Mouse (Mus musculus) lung, postnatal 4 days (tissue): ENCODE data around the gene Dhdds.

Source experiments
- DNase-seq, 2 experiments: peaks; one replicate each; pipeline ENCODE4 v3.0.0; 2021

Dhdds gene

DNA sequence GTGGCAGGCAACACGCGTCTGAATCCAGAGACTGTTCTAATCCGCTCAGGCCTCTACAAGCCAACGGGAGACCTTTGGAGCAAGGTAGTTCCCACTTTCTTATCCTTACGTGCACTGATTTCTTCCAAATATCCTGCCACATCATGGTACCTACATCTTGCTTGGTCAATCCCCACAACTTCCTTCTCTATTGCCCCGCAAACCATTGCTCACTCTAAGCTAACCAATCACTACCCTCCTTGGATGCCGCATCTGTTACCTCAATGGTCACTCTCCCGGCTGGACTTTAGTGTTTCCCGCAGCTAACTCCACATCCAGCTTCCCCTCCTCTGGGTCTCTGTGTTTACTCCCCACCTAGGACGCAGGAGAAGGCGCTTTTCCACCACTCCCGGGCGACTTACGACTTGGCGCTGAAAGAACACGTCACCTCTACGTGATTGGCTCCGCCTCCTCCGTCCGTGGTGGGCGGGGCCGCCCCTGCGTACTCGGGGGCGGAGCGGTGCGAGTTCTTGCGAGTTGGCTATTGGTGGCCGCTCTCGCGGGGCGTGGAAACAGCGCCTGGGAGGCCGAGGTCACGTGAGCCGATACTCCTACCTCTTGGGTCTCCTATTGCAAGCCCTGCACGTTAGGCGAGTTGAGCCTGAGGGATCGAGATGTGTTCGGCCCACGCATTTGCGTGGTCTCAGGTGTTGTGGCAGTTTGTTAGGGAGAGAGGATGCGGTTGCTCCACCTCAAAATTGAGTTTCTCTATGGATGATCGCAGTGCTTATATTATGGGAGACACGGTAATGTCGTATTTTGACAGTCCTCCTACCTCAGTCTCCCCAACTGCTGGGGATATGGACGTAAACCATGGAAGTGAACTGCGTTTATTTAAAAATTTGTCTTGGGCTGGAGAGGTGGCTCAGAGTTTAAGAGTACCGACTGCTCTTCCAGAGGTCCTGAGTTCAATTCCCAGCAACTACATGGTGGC, at the start of gene Dhdds:
Gene Dhdds (minus strand): TSS at position 453 of the 973 bp plus-strand sequence.
- peak; percentile 97 for DNase-seq

DNA sequence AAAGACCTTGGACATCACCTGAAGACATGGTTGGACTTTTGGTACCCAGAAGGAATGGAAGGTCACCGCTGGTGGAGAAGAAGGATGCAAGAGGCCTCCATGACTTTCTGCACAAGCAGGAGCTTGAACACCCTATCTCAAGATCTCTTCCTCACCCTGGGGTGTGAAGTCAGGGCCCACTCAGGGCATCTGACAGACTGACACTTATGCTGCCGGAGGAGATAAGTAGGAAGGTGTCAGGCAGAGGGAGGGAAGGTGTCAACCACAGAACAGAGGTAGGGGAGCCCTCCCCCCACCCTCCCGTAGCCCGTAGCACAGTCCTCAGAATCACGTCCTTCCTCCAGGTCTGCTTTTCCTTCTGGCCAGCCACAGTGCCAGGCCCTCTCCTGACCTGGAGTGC, 46.9 kb upstream of the Dhdds start:
- no peak for DNase-seq

DNA sequence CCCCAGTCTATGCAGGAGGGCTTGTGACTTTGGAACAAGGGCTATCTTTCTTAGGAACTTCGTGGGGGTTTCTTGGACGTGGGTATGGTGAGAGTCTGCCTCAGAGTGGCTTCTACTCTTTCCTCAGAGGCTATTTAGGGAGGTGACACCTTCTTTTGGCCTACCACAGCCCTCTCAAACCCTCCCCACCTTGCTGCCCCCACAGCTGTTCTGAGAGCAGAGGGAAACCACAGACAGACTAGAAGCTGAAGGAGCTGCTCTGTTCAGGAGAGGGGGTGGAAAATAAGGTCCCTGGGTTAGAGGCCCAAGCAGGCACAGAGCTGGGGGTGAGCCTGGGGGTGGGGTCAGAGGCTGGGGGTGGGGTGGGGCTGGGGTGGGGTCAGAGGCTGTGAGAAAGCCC, 42.3 kb upstream of the Dhdds start:
- DNase-seq: no peak

DNA sequence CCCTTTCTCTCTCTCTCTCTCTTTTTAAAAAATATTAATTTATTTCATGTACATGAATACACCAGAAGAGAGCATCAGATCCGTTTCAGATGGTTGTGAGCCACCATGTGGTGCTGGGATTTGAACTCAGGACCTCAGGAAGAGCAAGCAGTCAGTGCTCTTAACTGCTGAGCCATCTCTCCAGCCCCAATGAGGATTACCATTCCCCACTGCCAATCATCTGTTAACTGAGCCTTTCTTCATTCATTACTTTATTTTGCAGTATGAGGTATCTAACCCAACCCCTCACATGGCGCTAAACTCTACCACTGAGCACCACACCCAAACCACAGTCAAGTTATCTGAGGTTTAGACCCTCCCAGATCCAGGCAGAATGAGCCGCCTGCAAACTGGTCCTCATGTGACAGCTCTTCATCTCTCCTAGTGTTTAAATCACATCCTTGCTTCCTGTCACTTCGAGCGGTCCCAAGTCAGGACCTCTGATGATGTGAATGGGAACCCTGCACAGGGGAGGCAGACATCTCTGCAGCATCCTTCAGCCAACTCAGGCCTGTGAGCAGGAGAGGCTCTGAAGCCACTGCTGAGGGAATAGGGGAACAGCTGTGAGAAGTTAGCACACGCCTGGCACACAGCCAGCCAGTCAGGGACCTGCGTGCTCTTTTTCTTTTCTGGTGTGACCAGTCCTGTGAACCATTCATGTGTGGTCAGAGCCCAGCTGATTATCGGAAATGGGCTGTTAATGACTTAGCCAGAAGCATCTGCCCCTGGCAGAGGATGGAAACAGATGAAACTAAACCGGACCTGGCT, 40.8 kb upstream of the Dhdds start:
- DNase-seq: peak; percentile 37 to 67

DNA sequence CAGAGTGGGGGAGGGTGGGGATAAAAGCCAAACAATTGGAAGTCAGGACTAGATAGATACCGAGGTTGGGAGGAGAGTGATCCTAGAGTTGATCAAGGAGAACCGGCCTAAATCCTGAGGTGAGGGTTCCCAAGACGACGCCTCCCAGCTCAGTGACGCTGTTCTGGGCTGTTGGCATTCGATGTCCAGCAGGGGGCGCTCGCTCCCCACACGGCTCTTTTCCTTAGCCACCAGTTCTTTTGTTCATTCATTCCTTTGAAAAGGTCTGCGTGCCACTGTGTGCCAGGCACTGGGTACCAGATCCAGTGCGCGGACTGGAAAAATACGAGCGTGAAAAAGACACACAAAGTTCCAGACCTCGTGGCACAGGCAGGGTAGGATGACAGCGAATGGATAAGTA, 35.2 kb upstream of the Dhdds start:
- DNase-seq: peak; percentile 67 to 80

DNA sequence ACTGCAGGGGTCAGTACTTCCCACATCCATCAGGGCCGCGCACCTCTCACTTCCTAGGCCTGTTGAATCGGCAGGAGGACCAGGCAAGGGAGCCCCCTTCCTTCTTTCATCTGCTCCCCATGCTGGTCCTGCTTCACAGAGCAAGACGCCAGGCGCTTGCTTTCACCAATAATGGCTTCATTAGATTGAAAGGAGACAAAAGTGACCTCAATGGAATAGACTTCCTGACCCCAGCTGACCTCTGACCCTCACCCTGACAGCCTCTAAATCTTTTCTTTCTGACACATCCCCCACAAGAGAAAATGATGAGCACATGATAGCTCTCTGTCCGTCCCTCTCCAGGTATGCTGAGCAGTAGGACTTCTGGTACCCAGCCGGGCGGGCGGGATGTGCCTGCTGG, 25.1 kb upstream of the Dhdds start:
- DNase-seq: no peak

DNA sequence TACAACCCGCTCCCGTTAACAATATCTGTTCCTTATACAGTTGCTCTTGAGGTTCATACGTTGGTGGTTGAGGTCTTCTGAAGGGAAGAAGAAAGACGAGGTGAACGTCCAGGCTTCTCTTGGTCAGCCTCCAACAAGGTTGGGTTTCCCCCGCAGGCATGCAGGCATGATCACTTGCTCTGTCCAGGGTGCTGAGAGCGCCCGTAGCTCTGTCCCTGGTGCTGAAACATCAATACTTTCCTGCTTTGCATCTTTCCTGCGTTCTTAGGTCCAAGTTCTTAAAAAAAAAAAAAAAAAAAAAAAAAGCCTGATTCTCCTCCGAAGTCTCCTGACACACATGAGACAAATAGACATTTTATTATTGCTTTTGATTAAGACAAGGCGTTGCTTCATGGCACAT, 19.9 kb upstream of the Dhdds start:
- DNase-seq: peak; percentile 70 to 83

DNA sequence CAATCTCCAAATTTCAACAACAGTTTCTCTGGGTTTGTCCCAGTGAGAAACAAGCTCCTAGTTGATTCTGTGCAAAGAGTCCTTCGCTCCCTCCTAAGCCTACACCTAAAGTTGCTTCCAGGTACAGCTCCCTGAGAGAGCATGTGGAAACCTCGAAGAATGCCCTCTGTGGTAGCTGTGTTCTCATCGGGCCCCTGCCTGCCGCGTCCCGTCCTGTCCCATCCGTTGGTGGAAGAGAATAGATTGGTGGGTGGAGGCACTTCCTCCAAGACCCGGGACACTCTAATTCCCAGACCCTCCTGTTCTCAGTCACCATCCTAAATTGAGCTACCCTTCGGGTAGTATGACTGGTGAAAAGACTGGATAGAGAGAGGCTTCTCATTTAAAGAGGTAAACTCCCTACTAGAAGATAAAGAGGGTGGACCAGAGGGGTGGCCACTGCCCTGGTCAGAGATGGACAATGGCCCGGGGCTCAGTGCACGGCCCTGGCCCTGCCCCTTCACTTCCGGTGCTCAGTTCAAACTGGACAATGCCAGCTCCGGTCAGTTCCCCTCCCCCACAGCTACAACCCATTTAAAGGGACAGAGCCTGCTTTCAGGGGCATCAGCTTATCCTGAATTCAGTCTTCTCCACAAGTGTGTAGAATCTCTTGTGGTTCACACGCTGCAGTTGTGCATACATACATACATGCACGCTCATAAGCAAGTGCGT, 19.1 kb upstream of the Dhdds start:
- no peak for DNase-seq

DNA sequence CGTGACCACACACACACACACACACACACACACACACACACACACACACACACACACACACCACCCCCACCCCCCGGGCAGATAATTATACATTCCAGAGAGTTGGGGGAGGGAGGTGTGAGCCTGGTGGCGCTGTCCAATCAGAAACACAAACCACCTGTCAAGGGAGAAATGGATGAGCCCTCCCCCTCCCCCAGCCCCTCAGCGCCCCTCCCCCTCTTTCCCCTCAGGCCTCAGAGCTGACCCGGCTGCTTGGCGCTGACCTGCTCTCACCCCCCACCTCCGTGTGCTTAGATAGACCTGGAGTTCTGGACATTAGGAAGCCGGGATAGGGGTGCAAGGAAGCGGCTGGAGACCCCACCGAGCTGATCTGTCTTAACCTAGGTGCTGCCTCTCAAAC, 18.5 kb upstream of the Dhdds start:
- no peak for DNase-seq

DNA sequence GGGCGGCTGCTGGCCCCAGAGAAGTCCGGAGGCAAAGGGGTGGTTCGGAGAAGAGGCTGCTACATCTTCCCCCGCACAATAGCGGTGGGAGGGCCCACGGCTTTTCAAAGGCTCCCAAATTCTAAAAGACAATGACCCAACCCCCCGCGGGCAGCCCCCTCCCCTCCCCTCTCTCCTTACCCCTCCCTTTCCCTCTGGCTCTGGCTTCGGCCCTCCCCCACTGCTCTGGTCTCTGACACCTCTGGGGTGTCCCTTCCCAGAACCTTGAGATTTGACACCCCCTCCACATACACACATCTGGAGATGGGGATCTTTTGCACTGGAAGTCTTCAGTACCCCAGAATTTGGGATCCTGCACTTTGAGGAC, 18.0 kb upstream of the Dhdds start, which contains the start of gene Lin28a:
Gene Lin28a (minus strand): TSS at position 63 of the 367 bp plus-strand sequence.
- no peak for DNase-seq

DNA sequence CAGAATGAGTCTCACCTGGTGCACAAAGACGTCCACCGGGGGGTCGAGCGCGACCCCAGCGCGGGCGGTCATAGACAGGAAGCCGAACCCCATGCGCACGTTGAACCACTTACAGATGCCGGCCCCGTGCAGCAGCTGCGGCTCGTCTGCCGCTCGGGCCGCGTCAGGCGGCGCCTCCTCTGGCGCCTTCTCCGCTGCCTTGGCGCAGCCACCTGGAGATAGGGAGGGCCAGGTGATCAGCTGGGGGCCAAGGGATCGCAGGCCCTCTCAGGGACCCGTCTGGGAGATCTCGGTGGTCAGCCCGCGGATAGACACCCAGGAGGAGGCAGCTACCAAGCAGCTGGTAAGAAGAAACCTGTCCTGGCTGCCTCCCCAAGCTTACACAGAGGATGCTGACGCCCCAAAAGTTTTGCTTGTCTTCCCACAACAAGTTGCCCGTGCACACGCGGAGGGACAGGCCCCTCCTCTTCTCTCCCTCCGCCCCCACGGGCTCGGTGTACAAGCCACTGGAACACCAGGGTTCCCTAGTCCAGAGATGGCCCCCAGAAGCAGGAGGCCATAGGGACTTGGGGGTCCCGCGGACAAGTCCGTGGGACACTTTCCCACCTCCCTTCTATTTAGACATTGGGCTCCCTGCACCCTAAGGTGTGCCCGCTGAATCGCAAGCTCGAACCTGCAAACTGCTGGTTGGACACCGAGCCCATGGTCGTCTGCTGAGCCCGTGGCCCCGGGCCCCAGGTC, 17.5 kb upstream of the Dhdds start:
- no peak for DNase-seq

DNA sequence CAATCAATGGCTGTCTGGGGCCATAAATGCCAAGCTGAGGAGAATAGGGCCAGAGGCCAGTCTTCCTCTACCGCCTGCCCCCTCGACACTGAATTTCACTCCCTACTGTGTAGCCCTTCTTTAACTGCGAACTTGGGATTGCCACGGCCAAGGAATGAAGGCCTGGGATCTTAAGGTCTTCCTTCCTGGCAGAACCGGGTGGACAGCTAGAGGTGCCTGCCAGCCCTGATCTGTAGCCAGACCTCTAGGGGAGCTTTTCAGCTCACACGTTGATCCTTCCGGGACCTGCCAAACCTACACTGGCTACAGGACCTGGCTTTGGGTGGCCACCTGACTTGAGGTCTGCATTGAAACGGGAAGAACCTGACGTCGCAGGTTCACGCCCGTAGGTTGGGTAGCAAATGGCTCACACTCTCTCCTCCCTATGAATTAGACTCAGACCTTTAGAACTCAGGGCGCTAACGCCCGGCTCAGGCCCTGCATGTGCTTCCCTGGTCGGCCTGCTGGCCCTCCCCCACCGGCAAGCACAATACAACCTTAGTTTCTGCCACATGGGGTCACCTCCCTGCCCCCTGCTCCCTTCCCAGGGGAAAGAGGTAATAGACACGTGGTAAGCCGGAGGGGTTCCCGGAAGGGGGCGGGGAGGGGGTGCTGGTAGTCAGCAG, 16.6 kb upstream of the Dhdds start:
- DNase-seq: no peak

DNA sequence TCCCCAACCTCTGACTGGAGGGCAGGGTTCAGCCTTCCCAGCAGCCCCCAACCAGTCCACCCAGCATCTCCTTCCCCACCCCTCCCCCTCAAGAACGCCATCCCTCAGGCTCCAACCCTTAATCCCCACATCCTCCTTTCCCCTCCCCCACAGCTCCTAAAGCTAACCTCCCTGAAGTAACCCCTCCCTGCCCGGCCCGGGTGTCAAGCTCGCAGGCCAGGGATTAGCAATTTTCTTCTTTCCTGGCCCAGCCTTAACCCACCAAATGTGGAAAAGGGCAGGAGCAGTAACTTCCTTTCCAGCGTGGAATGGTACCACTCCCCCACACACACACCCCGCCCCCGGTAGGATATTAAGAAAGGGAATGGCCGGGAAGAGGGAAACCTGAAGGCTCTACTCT, 16.0 kb upstream of the Dhdds start:
- no peak for DNase-seq

DNA sequence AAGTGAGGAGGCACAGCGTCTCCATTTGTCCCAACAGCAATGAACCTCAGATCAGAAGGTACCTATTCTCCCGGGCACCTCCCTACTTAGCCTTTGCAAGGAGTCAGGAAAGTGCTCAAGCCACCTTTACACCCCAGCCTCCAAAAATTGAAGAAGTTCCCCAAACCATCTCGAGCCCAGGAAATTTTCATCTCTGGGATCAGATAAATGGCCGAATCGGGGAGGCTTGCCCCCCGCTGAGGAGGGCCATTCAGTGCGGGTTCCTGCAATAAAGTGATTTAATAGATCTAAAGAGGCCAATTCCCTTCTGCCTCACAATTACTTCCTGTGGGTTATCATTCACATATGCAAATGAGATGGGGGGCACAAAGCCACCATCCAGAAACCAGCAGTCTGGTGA, 15.5 kb upstream of the Dhdds start:
- DNase-seq: no peak

DNA sequence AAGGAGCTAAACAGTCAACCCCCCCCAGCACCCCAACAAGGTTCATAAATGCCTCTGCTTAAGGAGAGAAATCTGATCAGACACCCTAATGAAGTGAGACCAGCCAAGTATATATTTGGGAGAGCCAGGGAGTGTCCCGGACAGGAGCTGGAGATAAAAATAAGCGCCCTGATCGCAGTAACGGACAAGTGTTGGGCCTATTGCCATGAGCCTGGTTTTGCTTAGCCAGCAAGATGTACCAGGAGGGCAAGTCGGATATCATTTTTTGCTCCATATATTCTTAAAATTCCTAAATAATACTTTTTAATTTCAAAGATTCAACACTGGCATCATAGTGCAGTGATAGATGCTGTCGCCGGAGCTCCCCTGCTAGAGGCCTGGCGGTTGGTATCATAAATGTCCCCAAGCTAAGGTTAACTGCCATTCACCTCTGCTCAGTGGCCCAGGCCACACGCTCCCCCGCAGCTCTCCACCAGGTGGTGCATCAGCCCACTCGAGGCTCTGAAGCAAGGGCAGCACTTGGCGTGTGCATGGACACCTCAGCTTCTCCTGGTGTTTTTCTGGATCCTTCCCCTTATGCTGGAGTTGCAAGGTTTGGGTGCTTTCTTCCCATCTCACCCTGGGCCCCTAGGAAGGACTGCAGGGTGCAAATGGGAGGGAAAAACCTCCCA, 12.3 kb upstream of the Dhdds start:
- no peak for DNase-seq

DNA sequence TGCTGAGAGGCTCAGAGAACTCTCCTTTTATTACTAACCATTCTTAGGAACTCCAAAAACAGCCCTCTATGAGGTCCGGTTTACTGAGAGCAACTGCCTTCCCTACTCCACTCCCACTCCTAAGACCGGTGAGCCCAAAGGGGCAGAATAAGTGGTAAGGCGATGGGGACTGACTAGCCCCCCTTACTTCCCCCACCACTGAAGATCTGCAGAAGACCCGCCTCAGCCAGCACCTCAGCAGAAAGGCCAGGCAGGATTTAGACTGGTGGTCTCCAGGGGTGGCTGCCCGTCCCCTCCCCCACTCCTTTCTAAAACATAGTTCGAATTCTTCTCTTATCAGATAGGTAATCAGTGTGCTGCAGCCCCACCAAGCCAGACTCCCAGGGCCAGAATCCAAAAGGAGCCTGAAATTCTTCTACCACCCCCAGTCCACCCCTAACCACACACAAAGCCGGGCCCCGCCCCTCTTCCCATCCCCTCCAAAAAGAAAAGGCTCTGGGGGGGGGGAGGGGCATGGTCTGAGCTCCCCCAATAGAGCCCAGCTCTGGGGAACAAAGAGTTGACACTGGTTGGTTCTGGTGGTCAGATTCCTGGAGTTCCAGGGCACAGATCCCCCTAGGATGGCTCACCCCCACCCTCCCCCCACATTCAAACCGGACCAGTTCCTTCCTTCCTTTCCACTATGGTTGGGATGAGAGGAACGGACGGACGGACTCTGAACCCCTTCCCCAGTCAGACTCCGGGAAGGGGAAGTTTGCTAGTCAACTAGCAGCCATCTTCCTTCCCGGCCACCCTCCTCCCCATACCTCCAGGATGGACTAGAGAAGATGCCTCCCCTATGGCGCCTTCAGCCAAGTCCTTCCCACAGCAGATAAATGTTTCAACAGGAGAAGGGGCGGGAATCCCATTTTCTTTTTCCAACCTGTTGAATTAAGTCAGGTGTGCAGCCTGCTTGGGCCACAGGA, 11.0 kb upstream of the Dhdds start:
- no peak for DNase-seq

DNA sequence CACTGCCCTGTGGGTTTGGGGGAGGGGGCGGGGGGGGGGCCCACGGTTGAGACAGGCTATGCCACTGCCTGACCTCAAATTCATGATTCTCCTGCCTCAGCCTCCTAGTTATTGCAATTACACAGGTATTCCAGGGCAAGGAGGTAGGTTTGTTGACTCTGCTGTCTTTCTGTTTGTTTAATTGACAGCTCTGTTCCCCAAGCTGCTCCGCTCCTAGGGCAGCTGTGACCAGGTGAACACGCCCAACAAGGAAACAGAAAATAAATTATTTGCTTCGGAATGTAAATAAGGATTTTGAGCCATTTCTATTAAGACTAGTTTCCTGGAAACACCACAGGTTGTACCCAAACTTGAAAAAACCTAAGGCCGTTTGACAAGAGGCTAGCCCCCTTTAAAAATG, 9.0 kb upstream of the Dhdds start:
- DNase-seq: no peak

DNA sequence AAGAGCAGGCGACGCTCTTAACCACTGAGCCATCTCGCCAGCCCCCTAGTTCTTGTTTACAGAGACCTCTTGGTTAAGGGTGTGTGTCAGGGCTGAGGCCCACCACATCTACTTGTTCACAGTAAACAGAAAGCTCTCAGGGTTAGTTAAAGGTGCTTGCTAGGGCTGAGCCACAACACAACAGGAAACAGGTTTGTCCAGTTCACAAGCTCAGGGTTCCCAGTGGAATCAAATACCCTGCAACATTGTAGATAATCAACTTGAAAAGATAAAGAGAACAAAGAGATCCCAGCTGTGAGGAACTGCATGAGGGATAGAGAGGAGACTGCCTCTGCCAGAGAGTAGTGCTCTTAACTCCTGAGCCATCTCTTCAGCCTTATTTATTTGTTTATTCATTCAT, 6.1 kb upstream of the Dhdds start:
- DNase-seq: no peak

DNA sequence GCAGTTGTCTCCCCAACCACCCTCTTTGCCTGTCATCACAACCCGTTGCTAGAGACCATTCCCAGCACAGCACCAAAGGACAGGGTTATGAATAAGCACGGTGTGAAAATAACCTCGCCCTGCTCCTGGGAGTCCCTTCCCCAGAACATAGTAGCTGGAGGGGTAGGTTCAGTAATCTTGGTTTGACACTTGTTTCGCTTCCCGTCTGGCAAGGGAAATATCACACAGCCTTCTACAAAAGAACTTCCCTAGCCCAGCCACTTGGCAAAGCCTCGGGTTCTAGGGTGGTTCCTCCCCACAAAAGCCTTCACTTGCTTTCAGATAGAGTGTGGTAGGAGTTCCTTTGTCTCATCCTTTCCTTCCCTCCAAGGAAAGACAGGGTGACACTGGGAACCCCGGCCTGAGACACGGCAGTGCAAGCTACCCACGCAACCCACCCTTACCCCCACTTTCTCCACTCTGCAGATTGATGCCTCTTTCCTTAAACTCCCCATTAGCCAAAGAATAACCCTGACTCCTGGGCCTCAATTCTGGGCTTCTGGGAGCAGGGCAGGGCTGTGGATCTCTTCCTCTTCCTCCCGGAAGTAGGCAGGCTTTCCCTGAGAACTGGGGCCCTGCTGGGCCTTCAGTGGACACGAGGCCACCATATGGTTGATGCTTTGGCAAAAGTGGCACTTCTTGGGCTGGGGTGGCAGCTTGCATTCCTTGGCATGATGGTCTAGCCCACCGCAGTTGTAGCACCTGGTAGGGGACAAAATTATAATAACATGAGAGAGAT, 5.1 kb upstream of the Dhdds start:
- peak in 1 of 2 experiments; percentile 15 for DNase-seq
